Mouse (Mus musculus) embryo, embryonic 10 days (tissue): ENCODE data around the gene Cox8a.

ENCODE experiments used
- DNase-seq: peaks from one replicate; pipeline ENCODE4 v3.0.0-alpha.2; 2015; ENCODE audit warnings: low spot score

Gene Cox8a

GRCm38 (mm10) chr19:7185059-7185458, 32.4 kb downstream of the Cox8a start:
- DNase-seq: no peak

GRCm38 (mm10) chr19:7183419-7183818, 34.0 kb downstream of the Cox8a start:
- no peak for DNase-seq

GRCm38 (mm10) chr19:7182273-7182949, 35.0 kb downstream of the Cox8a start:
- DNase-seq: no peak

GRCm38 (mm10) chr19:7181496-7181895, 35.9 kb downstream of the Cox8a start:
- DNase-seq: no peak

- no peak for DNase-seq
Observed at GRCm38 (mm10) chr19:7180756-7181405, 36.5 kb downstream of the Cox8a start.

- DNase-seq: no peak
Observed at GRCm38 (mm10) chr19:7178841-7179452, 38.5 kb downstream of the Cox8a start.

GRCm38 (mm10) chr19:7177804-7178511, 39.5 kb downstream of the Cox8a start:
- no peak for DNase-seq

GRCm38 (mm10) chr19:7176041-7176696, 41.2 kb downstream of the Cox8a start:
- no peak for DNase-seq

GRCm38 (mm10) chr19:7172051-7172866, 45.2 kb downstream of the Cox8a start:
- peak; percentile 86 for DNase-seq

GRCm38 (mm10) chr19:7171447-7171846, 46.0 kb downstream of the Cox8a start:
- no peak for DNase-seq

GRCm38 (mm10) chr19:7170916-7171315, 46.5 kb downstream of the Cox8a start:
- no peak for DNase-seq

GRCm38 (mm10) chr19:7168423-7168822, 49.0 kb downstream of the Cox8a start:
- DNase-seq: no peak

GRCm38 (mm10) chr19:7166767-7167166, 50.6 kb downstream of the Cox8a start:
- DNase-seq: no peak

GRCm38 (mm10) chr19:7166200-7166711, 51.2 kb downstream of the Cox8a start:
- no peak for DNase-seq

- DNase-seq: no peak
Observed at GRCm38 (mm10) chr19:7165509-7166199, 51.8 kb downstream of the Cox8a start.
